Mouse (Mus musculus) mouse trophoblast stem cell (cell line): Measurements from ENCODE around the gene Hdac10.

Experiments
- in situ Hi-C, 2 experiments: fragments of 300-500 bp; cut with MseI, MboI; formaldehyde crosslinking; loops; 2 replicates in 1 of 2; 3 replicates in 1 of 2; pipeline ENCODE4 v1.15.1; 2025

The Hdac10 gene

GRCm38 (mm10) chr15:89075478-89076147 lies 52.9 kb downstream of the Hdac10 start:
- in situ Hi-C loops = no loop called here

DNA sequence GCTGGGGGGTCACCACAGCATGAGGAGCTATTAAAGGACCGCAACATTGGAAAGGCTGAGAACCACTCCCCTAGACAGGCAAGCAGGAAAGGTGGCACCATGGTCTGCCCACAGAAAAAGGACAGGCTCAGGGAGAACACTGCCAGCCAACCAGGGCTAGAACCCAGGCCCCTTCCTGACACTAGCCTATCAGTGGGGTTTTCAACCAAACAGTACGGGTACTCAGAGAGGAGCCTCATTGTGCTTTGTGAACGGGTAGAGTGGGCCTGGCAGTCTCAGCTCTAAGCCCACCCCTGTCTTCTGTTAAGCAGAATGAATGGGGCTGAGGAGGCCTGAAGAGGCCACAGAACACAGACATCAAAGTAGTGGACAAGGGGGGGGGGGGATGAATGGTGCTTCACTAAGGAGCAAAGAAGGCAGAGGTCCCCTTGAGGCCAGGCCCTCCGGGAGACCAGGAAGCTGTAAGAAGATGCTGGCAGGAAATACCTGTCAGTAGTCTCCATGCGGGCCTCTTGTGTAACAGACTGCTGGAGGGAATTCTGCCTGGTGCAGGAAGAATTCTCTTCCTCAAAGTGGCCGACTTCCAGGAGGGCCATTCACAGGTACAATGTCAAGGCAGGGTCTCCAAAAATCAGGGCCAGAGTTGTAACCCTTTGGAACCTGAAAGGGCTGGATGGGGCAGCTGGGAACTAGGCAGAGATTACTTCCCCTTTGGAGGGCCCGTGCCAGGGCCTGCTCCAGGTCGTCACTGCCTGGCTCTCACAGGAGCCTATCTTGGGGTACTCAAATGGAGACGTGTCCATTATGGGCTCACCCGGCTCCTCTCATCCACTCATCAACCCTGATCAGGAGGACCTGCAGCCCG lies 53.7 kb downstream of the Hdac10 start, which contains the start of gene Trabd:
Gene Trabd (plus strand): TSS at position 512 of the 865 bp plus-strand sequence.
- in situ Hi-C loops = no loop called here

DNA sequence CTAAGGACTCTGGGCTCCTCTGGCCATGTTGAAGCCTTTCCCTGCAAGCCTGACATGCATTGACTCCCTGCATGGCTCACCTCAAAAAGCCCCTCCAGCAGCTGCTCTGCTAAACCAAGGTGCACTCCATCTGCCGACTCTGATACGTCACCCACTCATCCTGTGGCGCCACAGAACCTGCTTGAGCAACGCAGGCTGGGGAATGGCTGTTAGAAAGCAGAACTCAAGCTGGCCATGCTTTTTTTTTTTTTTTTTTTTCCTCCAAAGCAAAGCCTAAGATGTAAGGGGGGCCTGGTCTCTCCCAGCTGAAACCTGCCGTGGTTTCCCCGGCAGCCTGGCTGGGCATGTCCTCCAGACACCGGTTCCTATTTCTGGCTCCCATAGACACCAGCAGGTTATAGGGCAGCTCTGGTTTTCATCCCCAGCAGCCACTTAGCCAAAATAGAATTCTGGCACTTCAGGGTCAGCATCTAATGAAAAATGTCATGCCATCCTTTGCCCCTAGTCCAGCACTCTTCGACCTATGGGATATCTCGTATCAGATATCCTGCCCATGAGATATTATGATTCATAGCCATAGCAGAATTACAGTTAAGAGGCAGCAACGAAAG lies 54.4 kb downstream of the Hdac10 start:
- in situ Hi-C loops = no loop called here
